Mouse (Mus musculus) embryonic facial prominence, embryonic 11.5 days (tissue): ENCODE results near the gene Dchs1. TPM values are rescaled to one million over a fixed set of nuclear protein-coding genes. Genes with fewer than 3 reads are reported as not detected.
A peak's percentile ranks its signal among the peaks of the same experiment; 100 is the strongest.

Source experiments
- ATAC-seq: fragments of 200-750 bp; cut with Nextera tagmentation; replicated peaks from 2 replicates; pipeline ENCODE4 v1.8.0; 2017; ENCODE audit warnings: low read depth; ENCODE audit not compliant: insufficient number of reproducible peaks, low FRiP score, low TSS enrichment
- DNase-seq: peaks from one replicate; pipeline ENCODE4 v3.0.0-alpha.2; 2015; ENCODE audit warnings: low spot score
- H3K27ac ChIP-seq: fragments of 300-500 bp; sonication (generic); replicated peaks from 2 replicates; pipeline ENCODE4 v1.5.1; 2014; ENCODE audit warnings: mild to moderate bottlenecking, low read depth, low read length, control low read depth
- H3K27me3 ChIP-seq: fragments of 300-500 bp; sonication (generic); 2 replicates; pipeline ENCODE4 v1.6.1; 2014; ENCODE audit warnings: mild to moderate bottlenecking, low read length, moderate library complexity, mixed read lengths; ENCODE audit not compliant: control insufficient read depth, insufficient read depth
- H3K36me3 ChIP-seq: fragments of 300-500 bp; sonication (generic); replicated peaks from 2 replicates; pipeline ENCODE4 v1.6.1; 2014; ENCODE audit warnings: low read depth, mild to moderate bottlenecking, low read length, moderate library complexity, mixed read lengths; ENCODE audit not compliant: control insufficient read depth, insufficient read depth
- H3K4me1 ChIP-seq: fragments of 300-500 bp; sonication (generic); 2 replicates; pipeline ENCODE4 v1.6.1; 2014; ENCODE audit warnings: low read length, mixed read lengths; ENCODE audit not compliant: control insufficient read depth, insufficient read depth
- H3K4me2 ChIP-seq: fragments of 300-500 bp; sonication (generic); 2 replicates; pipeline ENCODE4 v1.6.1; 2014; ENCODE audit warnings: low read depth, mild to moderate bottlenecking, control low read depth, low read length, moderate library complexity
- H3K4me3 ChIP-seq: fragments of 300-500 bp; sonication (generic); 2 replicates; pipeline ENCODE4 v1.5.1; 2014; ENCODE audit warnings: low read depth, low read length, control low read depth
- H3K9ac ChIP-seq: fragments of 300-500 bp; sonication (generic); replicated peaks from 2 replicates; pipeline ENCODE4 v1.6.1; 2014; ENCODE audit warnings: mild to moderate bottlenecking, control low read depth, low read length
- H3K9me3 ChIP-seq: fragments of 300-500 bp; sonication (generic); replicated peaks from 2 replicates; pipeline ENCODE4 v1.6.1; 2016; ENCODE audit warnings: mild to moderate bottlenecking, low read length, inconsistent platforms, mixed read lengths; ENCODE audit not compliant: control insufficient read depth
- WGBS: fragments of 180-500 bp; shearing (Covaris S2); extraction: QIAGEN DNeasy Blood & Tissue Kit; methylation state at CpG from one replicate; pipeline ENCODE4 v1.1.7; 2014; 5-methylcytosine and 5-hydroxymethylcytosine counted together
- polyA plus RNA-seq: library from polyadenylated mRNA; unstranded; fragments of >200 nt; fragmentation: Nextera tagmentation; extraction: Ambion mirVana; gene quantifications from 2 replicates; pipeline ENCODE4 v1.2.1, GENCODE M21; 2014

Dchs1 gene
- polyA plus RNA-seq, 1 experiment from 2014 or later, result 18.5 TPM

DNA sequence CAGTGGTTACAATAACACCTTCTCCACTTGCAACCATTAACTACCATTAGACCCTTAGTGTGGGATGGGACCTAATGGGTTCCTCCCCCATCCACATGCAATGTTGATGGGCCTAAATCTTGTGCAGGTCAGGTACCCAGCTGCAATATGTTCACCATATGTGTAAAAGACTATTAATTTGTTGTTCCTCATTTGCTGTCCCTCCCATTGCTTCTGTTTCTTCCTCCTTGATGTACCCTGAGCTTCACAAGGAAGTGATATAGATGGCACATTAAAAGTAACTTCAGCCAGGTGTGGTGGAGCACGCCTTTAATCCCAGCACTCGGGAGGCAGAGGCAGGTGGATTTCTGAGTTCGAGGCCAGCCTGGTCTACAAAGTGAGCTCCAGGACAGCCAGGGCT, 9.5 kb upstream of the Dchs1 start:
- ATAC-seq (no peak), DNase-seq (no peak)
- no peak overlapping the region for H3K9ac ChIP-seq
- no peaks in the 10 kb centered on the region for H3K36me3 ChIP-seq
- H3K9me3 ChIP-seq, result no peaks in the 10 kb centered on the region
- 88% methylated on average over 3 of the region's 3 CpGs for WGBS
- H3K27ac ChIP-seq, result no peak overlapping the region
- no peak overlapping the region for H3K4me3 ChIP-seq
- no peaks in the 10 kb centered on the region for H3K27me3 ChIP-seq
- H3K4me1 ChIP-seq, result no peaks in the 10 kb centered on the region
- H3K4me2 ChIP-seq, result no peak overlapping the region

DNA sequence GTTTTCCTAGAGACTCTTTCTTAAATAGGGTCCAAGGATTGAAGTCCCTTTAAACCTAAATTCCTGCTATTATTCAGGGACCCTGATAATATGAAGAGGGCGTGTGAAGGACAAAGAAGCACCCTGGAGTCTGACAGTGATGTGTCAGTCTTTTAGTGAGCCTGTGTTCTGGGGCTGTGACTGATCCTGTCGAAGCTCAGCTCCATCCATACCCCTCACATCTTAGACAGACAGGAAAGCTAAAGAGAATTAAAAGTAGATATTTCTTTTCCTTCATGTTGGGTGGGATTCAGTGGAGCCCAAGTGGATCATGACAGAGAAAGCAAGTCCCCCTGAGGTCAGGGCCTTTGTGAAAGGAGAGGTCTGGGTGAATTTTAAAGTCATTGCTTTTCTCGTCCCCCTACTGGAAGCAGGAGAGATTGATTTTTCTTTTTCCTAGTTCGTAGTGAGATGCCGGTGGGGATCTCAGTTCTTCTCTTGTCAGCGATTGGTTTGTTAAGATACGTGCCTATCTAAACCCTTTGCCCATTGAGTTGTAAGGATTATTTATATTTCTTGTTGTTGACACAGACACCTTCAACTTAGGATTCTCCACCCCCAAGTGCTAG, 8.4 kb upstream of the Dchs1 start:
- Histone ChIP-seq H3K4me2 (no peak overlapping the region), H3K9ac (no peak overlapping the region), H3K4me3 (no peak overlapping the region), H3K27ac (no peak overlapping the region), H3K4me1 (no peaks in the 10 kb centered on the region), H3K27me3 (no peaks in the 10 kb centered on the region), H3K9me3 (no peaks in the 10 kb centered on the region), H3K36me3 (no peaks in the 10 kb centered on the region)
- ATAC-seq (no peak), DNase-seq (peak; percentile 45)
- WGBS, result 20% methylated on average over 7 of the region's 7 CpGs

DNA sequence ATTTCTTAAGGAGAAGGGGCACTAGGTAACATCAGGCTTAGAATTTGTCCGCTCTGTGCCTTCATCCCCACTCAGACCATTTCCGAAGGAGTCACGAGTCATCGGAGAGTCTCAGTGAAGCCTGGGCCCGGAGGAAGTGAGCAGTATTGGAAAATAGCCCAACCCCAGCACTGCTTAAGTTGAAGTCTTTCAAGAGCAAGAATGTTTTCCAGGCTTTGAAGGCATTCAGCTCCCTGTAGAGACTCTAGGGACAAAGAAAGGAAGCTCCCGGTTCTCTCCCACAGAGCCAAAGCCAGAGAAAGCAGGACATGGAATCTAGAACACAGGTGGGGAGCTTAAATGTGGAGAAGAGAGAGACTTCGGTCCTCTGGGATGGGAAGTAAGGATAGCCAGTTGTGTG, 6.2 kb upstream of the Dchs1 start:
- ATAC-seq (no peak), DNase-seq (no peak)
- Histone ChIP-seq H3K9ac (no peak overlapping the region), H3K36me3 (no peaks in the 10 kb centered on the region), H3K4me1 (no peaks in the 10 kb centered on the region), H3K4me3 (no peak overlapping the region), H3K4me2 (no peak overlapping the region), H3K27me3 (no peaks in the 10 kb centered on the region), H3K9me3 (no peaks in the 10 kb centered on the region), H3K27ac (no peak overlapping the region)
- 85% methylated on average over 7 of the region's 7 CpGs for WGBS

DNA sequence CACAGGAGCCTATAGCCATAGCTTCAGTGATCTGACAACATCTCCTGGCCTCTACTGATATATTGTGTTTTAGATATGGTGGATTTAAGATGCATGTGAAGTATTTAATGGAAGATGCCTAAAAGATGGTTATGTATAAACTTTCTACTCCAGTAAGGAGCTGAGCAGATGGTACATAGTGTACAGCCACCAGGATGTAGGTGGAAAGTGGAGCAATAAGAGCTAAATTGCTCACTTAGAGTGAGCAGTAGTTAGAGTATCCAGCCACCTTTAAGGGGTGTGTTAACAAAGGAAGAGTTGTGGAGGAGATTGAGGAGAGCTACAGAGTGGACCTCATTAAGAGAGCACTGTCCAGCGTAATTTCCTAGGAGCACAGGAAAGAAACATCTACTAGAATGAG, 3.7 kb upstream of the Dchs1 start:
- Histone ChIP-seq H3K27me3 (no peaks in the 10 kb centered on the region), H3K9me3 (no peaks in the 10 kb centered on the region), H3K27ac (no peak overlapping the region), H3K4me3 (no peak overlapping the region), H3K36me3 (no peaks in the 10 kb centered on the region), H3K9ac (no peak overlapping the region), H3K4me2 (no peak overlapping the region), H3K4me1 (no peaks in the 10 kb centered on the region; the same call in 1 of the 2 replicates)
- WGBS, result 85% methylated on average over 1 of the region's 1 CpGs
- no peak for ATAC-seq
- DNase-seq, result no peak

DNA sequence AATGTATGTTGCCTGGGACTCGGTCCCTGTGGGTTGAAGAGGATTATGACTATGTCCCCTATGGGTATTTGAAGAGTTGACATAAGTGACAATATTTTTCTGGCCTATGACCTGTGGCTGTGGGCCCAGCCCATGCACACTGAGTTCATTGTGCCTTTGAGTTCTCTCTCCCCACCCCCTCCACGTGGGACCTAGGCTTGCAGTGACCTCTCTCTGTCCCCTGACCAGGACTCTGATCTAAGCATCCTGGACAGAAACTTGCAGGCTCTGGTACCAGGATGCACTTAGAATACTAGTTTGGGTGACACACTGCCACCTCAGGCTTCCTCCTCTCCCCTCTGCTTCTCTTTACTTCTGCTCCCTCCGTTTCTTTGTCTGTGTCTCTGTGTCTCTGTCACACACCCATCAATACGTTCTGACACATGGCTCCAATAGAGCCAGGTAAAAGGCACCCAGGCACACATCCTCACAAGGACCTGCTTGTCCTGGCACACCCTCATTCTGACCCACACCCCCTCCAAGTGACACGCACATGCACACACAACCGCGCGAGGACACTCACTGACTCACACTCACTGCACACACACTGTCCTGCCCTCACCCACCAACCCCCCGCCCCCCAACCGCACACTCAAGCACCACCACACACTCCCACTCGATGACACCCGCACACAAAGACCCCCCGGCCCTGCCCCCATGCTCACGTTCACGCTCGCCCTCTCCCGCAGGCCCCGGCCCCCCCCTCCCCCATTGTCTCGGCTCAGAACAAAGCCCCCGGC, 759 bp downstream of the Dchs1 start:
- H3K9me3 ChIP-seq, result no peaks in the 10 kb centered on the region
- peak overlapping the region; percentile 94 for H3K4me3 ChIP-seq
- H3K27me3 ChIP-seq, result no peaks in the 10 kb centered on the region
- H3K27ac ChIP-seq, result peak overlapping the region; percentile 95
- peak; percentile 74 for ATAC-seq
- H3K4me1 ChIP-seq, result peaks cover 3% of the 10 kb centered on the region
- peak; percentile 37 for DNase-seq
- H3K36me3 ChIP-seq, result no peaks in the 10 kb centered on the region; the same call in 1 of the 2 replicates
- peak overlapping the region; percentile 73 for H3K4me2 ChIP-seq
- WGBS, result 4% methylated on average over 20 of the region's 20 CpGs
- H3K9ac ChIP-seq, result peak overlapping the region; percentile 99

DNA sequence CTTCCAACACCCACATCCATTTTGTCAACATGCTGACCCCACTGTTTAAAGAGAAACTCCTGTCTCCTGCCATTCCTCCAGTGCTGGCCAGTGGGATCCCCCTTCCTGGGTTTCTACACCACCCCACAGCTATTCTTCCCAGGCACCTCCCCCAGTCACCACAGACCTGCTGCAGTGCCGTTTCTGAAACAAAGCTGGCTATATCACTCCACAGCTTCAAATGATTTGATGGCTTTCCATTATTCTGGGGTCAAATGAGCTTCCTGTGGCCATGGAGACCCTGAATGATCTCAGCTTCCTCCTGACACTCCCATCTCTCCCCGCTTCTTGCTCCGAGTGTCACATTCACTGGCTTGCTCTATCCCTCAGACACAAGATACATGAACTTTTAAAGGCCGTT, 2.9 kb downstream of the Dchs1 start:
- H3K9me3 ChIP-seq, result no peaks in the 10 kb centered on the region
- H3K27me3 ChIP-seq, result no peaks in the 10 kb centered on the region
- no peak overlapping the region for H3K27ac ChIP-seq
- ATAC-seq (no peak), DNase-seq (no peak)
- no peak overlapping the region for H3K4me2 ChIP-seq
- H3K4me3 ChIP-seq, result no peak overlapping the region
- H3K9ac ChIP-seq, result no peak overlapping the region
- H3K36me3 ChIP-seq, result no peaks in the 10 kb centered on the region; the same call in 1 of the 2 replicates
- H3K4me1 ChIP-seq, result peaks cover 3% of the 10 kb centered on the region
- 17% methylated on average over 4 of the region's 4 CpGs for WGBS

DNA sequence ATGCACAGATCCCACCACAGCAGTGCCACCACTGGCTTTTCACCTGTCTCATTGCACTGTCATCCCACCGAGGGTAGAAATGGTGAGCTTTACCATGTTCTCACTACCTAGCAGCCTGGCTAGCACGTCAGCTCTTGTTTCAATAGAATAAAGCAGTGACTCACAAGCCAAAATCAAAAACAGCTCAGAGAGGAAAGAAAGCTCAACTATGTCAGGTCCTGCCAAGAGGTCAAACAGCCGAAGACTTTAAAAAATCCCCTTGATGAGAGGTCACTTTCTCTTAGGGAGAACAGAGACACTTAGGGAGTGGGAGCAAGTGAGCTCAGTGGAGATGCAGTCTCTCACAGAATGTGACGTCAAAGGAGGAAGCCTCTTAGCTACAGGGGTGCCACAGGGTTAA, 3.6 kb downstream of the Dchs1 start:
- Histone ChIP-seq H3K36me3 (no peaks in the 10 kb centered on the region; the same call in 1 of the 2 replicates), H3K4me2 (no peak overlapping the region)

DNA sequence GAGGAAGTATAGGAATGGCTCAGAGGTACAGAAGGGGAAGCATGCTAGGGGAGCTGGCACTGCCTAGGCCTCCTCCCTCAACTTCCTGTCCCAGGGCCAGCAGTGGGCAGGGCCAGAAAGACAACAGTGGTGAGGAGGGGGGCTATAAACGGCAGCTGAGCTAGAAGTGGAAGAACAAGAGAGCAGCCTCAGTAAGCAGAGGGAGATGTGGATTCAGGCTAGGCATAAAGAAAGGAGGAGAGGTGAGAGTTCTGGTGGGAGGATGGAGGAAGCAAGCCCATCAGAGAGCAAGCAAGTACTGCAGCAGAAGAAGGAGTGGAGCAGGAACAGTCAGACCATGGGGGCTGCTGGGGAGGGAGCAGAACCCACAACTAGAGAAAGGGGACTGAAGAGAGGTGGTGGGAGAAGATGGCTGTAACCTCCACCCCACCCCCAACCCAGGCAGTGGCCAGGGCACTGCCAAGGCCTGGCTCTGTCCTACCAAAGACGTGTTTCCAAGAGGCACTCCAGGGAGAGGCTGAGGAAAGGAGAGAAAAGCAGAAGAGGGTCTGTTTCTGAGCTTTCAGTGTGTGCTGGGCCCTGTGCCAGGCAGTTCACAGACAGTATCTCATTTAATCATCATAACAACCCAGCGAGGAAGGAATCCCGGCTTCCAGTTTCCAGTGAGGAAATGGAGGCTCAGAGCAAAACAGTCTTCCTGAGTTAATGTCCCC, 8.7 kb downstream of the Dchs1 start:
- ATAC-seq (peak; percentile 92), DNase-seq (peak; percentile 73)
- H3K27me3 ChIP-seq, result no peaks in the 10 kb centered on the region
- peak overlapping the region; percentile 29 for H3K4me3 ChIP-seq
- H3K4me1 ChIP-seq, result peaks cover 4% of the 10 kb centered on the region; the same call in 1 of the 2 replicates
- H3K9me3 ChIP-seq, result no peaks in the 10 kb centered on the region
- H3K36me3 ChIP-seq, result no peaks in the 10 kb centered on the region; the same call in 1 of the 2 replicates
- 10% methylated on average over 4 of the region's 4 CpGs for WGBS
- H3K27ac ChIP-seq, result peak overlapping the region; percentile 95
- H3K9ac ChIP-seq, result peak overlapping the region; percentile 58
- peak overlapping the region; percentile 28 for H3K4me2 ChIP-seq

More for the DNA sequence above, 3.6 kb downstream of the Dchs1 start:
- Histone ChIP-seq H3K9ac (no peak overlapping the region), H3K4me3 (no peak overlapping the region), H3K4me1 (peaks cover 4% of the 10 kb centered on the region), H3K9me3 (no peaks in the 10 kb centered on the region), H3K27me3 (no peaks in the 10 kb centered on the region), H3K27ac (no peak overlapping the region)
- WGBS, result 23% methylated on average over 4 of the region's 4 CpGs
- DNase-seq (no peak), ATAC-seq (no peak)
